Mouse (Mus musculus) neural tube, embryonic 14.5 days (tissue): ENCODE data around the gene Notum. TPM values are rescaled to one million over a fixed set of nuclear protein-coding genes. Genes with fewer than 3 reads are reported as not detected.

Experiments used
- ATAC-seq: fragments of 200-750 bp; cut with Nextera tagmentation; 2 replicates; pipeline ENCODE4 v1.8.0; 2017; ENCODE audit warnings: low read depth, mild to moderate bottlenecking, moderate TSS enrichment, moderate library complexity
- H3K27ac ChIP-seq: fragments of 300-500 bp; sonication (generic); 2 replicates; pipeline ENCODE4 v1.5.1; 2014; ENCODE audit warnings: low read depth, mild to moderate bottlenecking, control low read depth, low read length, moderate library complexity, mixed read lengths
- H3K27me3 ChIP-seq: fragments of 300-500 bp; sonication (generic); 2 replicates; pipeline ENCODE4 v1.6.1; 2014; ENCODE audit warnings: low read length; ENCODE audit not compliant: control insufficient read depth, insufficient read depth
- H3K36me3 ChIP-seq: fragments of 300-500 bp; sonication (generic); 2 replicates; pipeline ENCODE4 v1.6.1; 2014; ENCODE audit warnings: low read length, mixed read lengths; ENCODE audit not compliant: control insufficient read depth, insufficient read depth
- H3K4me1 ChIP-seq: fragments of 300-500 bp; sonication (generic); 2 replicates; pipeline ENCODE4 v1.6.1; 2014; ENCODE audit warnings: low read length; ENCODE audit not compliant: control insufficient read depth, insufficient read depth
- H3K4me2 ChIP-seq: fragments of 300-500 bp; sonication (generic); 2 replicates; pipeline ENCODE4 v1.6.1; 2014; ENCODE audit warnings: mild to moderate bottlenecking, low read depth, low read length, control low read depth
- H3K4me3 ChIP-seq: fragments of 300-500 bp; sonication (generic); 2 replicates; pipeline ENCODE4 v1.5.1; 2014; ENCODE audit warnings: low read depth, low read length, control low read depth, mixed read lengths
- H3K9ac ChIP-seq: fragments of 300-500 bp; sonication (generic); replicated peaks from 2 replicates; pipeline ENCODE4 v1.6.1; 2014; ENCODE audit warnings: low read depth, mild to moderate bottlenecking, control low read depth, low read length, mixed read lengths
- H3K9me3 ChIP-seq: fragments of 300-500 bp; sonication (generic); 2 replicates; pipeline ENCODE4 v1.6.1; 2016; ENCODE audit warnings: low read length; ENCODE audit not compliant: control insufficient read depth
- WGBS: fragments of 180-500 bp; shearing (Covaris S2); extraction: QIAGEN DNeasy Blood & Tissue Kit; methylation state at CpG from one replicate; pipeline ENCODE4 v1.1.7; 2014; 5-methylcytosine and 5-hydroxymethylcytosine counted together
- polyA plus RNA-seq: library from polyadenylated mRNA; unstranded; fragments of >200 nt; fragmentation: Nextera tagmentation; extraction: Ambion mirVana; gene quantifications from 2 replicates; pipeline ENCODE4 v1.2.1, GENCODE M21; 2014

Gene Notum
- polyA plus RNA-seq, 1 experiment from 2014 or later: 1.3 TPM

GRCm38 (mm10) chr11:120618619-120619535 is 42.1 kb downstream of the Notum start:
- Histone ChIP-seq H3K4me1 (peaks cover 14% of the 10 kb centered on the region), H3K4me2 (no peak overlapping the region), H3K27ac (no peak overlapping the region), H3K4me3 (no peak overlapping the region), H3K9ac (no peak overlapping the region), H3K9me3 (no peaks in the 10 kb centered on the region), H3K27me3 (no peaks in the 10 kb centered on the region), H3K36me3 (peaks cover 21% of the 10 kb centered on the region; the same call in 1 of the 2 replicates)
- 95% methylated on average over 25 of the region's 25 CpGs for WGBS
- ATAC-seq: no peak

- ATAC-seq: peak; percentile 96
- H3K4me2 ChIP-seq: peak within 1 kb of the TSS; percentile 82
- H3K9me3 ChIP-seq: no peaks in the 10 kb centered on the region
- H3K4me1 ChIP-seq: peaks cover 12% of the 10 kb centered on the region
- H3K4me3 ChIP-seq: peak within 1 kb of the TSS; percentile 72
- H3K9ac ChIP-seq: peak within 1 kb of the TSS; percentile 74
- peaks cover 25% of the 10 kb centered on the region for H3K36me3 ChIP-seq
- H3K27ac ChIP-seq: peak within 1 kb of the TSS; percentile 78
- WGBS: under 1% methylated on average over 53 of the region's 56 CpGs
- H3K27me3 ChIP-seq: no peaks in the 10 kb centered on the region
Measured at GRCm38 (mm10) chr11:120617519-120618112, 43.4 kb downstream of the Notum start, which contains the start of gene Pcyt2. Gene Pcyt2 (minus strand): TSS chr11:120617936.

GRCm38 (mm10) chr11:120616617-120617294 is 44.2 kb downstream of the Notum start:
- H3K9me3 ChIP-seq: no peaks in the 10 kb centered on the region
- H3K27me3 ChIP-seq: no peaks in the 10 kb centered on the region
- no peak for ATAC-seq
- peak overlapping the region; percentile 72 for H3K4me3 ChIP-seq
- peak overlapping the region; percentile 74 for H3K9ac ChIP-seq
- H3K4me1 ChIP-seq: peaks cover 12% of the 10 kb centered on the region
- no peak overlapping the region; the same call in 1 of the 2 replicates for H3K27ac ChIP-seq
- H3K36me3 ChIP-seq: peaks cover 34% of the 10 kb centered on the region
- H3K4me2 ChIP-seq: peak overlapping the region; percentile 82
- WGBS: 54% methylated on average over 4 of the region's 4 CpGs

DNA sequence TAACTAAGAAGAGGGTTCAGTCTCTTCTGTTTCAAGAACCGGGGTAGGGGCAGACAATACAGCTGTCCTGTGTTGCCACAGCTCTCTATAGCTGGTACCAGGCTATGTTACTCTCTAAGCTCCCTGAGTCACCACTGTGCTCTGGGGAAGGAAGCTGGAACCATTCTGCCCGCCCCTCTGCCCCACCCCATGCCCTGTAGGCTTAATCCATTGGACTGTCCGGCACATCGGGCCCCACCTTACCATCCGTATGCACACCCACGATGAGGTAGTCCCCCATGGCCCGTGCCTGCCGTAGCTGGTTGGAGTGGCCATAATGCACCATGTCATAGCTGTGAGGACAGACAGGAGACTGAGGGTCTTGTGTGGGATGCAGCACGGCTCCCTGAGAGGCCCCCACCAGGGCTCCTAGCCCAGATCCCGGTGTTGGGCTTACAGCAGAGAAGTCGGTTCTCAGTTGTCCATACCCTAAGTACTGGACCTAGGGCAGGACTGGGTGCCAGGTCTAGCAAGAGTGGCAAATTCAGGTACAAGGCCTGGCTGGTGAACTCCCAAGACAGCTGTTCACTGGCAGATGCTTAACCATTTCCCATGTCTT is 45.3 kb downstream of the Notum start:
- peaks cover 40% of the 10 kb centered on the region for H3K36me3 ChIP-seq
- peaks cover 12% of the 10 kb centered on the region for H3K4me1 ChIP-seq
- ATAC-seq: no peak
- H3K4me3 ChIP-seq: no peak overlapping the region
- no peak overlapping the region for H3K9ac ChIP-seq
- no peaks in the 10 kb centered on the region for H3K9me3 ChIP-seq
- no peaks in the 10 kb centered on the region for H3K27me3 ChIP-seq
- no peak overlapping the region for H3K27ac ChIP-seq
- 92% methylated on average over 11 of the region's 11 CpGs for WGBS
- peak overlapping the region; percentile 18; the same call in 1 of the 2 replicates for H3K4me2 ChIP-seq

DNA sequence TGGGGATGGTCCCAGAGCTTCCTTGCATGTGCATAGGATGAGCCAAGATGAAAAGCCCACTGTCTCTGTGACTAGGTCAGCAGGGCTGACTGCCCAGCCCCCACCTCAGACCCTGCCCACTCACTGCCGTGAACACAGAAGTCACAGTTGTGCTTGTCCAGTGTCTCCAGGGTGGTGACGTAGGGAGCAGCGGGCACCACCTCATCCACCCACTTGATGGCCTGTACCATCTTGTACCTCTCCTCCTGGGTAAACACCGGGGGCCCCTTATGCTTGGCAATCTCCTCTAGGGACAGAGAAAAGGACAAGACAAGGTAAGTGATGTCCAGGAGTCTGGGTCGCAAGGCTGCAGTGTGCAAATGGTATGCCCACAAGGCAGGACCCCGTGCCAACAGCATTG is 45.8 kb downstream of the Notum start:
- Histone ChIP-seq H3K4me2 (no peak overlapping the region), H3K4me3 (no peak overlapping the region), H3K27me3 (no peaks in the 10 kb centered on the region), H3K9ac (no peak overlapping the region), H3K9me3 (no peaks in the 10 kb centered on the region), H3K36me3 (peaks cover 37% of the 10 kb centered on the region), H3K4me1 (peaks cover 12% of the 10 kb centered on the region), H3K27ac (no peak overlapping the region)
- 87% methylated on average over 6 of the region's 6 CpGs for WGBS
- no peak for ATAC-seq

DNA sequence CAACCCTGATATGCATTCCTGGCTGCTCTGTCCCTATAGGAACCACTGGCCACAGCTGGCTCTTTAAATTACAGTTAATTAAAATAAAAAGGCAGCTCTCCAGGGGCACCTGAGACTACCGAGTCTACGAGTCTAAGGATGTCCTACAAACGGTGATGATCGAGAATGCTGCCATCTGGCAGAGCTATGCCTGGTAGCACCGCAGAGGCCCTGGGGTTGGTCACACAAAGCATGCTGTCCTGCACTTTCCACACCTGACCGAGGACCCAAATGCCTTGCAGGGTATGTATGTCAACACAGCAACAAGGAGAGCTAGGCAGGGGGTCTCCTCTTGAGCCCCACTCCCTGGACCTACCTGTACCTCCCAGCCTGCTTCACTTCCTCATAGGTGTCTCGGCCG is 47.0 kb downstream of the Notum start:
- H3K27me3 ChIP-seq: 0 out of 2 replicates have a peak, but pooled peaks cover 1% of the 10 kb centered on the region
- peaks cover 12% of the 10 kb centered on the region for H3K4me1 ChIP-seq
- no peak for ATAC-seq
- no peak overlapping the region for H3K4me3 ChIP-seq
- 64% methylated on average over 8 of the region's 8 CpGs for WGBS
- no peak overlapping the region for H3K9ac ChIP-seq
- H3K27ac ChIP-seq: no peak overlapping the region
- H3K9me3 ChIP-seq: no peaks in the 10 kb centered on the region
- H3K4me2 ChIP-seq: no peak overlapping the region
- peaks cover 34% of the 10 kb centered on the region for H3K36me3 ChIP-seq

GRCm38 (mm10) chr11:120613481-120613972 is 47.4 kb downstream of the Notum start:
- Histone ChIP-seq H3K27me3 (0 out of 2 replicates have a peak, but pooled peaks cover 3% of the 10 kb centered on the region), H3K4me1 (peaks cover 15% of the 10 kb centered on the region), H3K27ac (no peak overlapping the region), H3K4me2 (no peak overlapping the region), H3K36me3 (peaks cover 29% of the 10 kb centered on the region), H3K4me3 (no peak overlapping the region), H3K9me3 (no peaks in the 10 kb centered on the region), H3K9ac (no peak overlapping the region)
- no peak for ATAC-seq
- WGBS: 85% methylated on average over 10 of the region's 10 CpGs

DNA sequence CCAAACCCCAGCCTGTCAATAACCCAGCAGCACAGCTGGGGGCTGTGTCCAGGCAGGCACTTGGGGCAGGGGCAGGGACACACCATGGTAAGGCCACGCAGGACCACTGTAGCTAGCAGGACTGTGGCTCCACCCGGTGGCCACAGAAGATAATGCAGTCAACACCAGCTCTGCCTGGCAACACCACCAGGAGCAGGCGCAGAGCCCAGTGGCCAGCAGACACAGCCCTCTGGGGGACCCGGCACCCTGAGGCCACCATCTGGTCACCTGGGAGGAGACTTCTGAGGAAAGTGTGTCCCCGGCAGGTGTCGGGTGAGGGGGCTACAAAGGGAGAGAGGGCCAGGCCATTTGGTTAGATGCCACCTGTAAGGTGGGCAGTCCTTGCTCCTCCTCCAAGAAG is 48.2 kb downstream of the Notum start:
- WGBS: 51% methylated on average over 6 of the region's 6 CpGs

More for the DNA sequence above, 48.2 kb downstream of the Notum start:
- Histone ChIP-seq H3K27me3 (0 out of 2 replicates have a peak, but pooled peaks cover 3% of the 10 kb centered on the region), H3K4me3 (no peak overlapping the region), H3K9me3 (no peaks in the 10 kb centered on the region), H3K27ac (no peak overlapping the region), H3K9ac (no peak overlapping the region), H3K4me2 (no peak overlapping the region), H3K4me1 (peaks cover 20% of the 10 kb centered on the region), H3K36me3 (peaks cover 28% of the 10 kb centered on the region)
- peak; percentile 24; the same call in 1 of the 2 replicates for ATAC-seq
